Mouse (Mus musculus) ES-CJ7 (cell line): Measurements from ENCODE around the gene Phf7.

Source experiments
- DNase-seq: peaks from one replicate; pipeline ENCODE4 v3.0.0; 2011; ENCODE audit warnings: low read depth, low spot score

The Phf7 gene

DNA sequence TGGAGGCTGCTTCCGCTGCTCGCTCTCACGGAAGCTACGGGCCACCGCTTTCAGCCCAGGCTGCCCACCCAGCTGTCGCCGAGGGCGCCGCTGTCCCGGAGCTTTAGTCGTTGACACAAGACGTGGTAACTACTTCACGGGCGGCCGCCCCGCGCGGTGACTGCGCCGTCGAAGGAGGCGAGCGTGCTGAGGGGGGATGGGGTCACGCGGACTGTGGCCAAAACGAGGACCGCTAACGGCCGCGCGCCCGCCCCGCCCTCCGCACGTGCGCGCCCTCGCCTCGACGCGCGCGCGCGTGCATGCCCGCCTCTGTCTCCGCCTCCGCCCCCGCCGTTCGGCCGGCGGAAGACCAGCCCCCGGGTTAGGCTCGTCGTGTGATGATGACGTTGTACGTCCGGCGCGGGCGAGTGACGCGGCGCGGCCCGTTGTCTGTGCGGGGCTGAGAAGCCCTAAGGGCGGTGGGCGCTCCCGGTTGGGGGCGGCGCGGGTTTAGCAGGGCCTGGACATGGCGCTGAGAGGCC is at the start of gene Phf7, which contains the start of gene Bap1:
TSS of gene Phf7 (minus strand) at position 234 of the 521 bp plus-strand sequence.
TSS of gene Bap1 (plus strand) at position 367 of the 521 bp plus-strand sequence.
- DNase-seq: peak; percentile 94

DNA sequence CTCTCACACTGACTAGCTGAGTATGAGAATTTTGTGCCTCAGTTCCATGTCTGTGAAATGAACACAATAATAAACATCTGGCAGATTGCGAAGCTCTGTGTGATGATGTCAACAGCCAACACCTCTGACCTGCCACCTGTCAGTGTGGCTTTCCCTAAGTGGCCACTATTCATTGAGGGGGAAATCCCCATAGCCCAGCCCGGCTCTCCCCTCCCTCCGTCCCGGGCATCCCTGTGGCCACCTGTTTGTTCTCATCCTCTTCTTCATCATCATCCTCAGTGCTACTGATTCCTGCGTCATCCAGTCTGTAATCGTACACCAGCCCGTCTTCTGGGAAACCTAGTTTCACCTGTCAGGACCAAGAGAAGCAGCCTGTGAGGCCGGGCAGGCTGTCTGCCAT is 34.6 kb upstream of the Phf7 start:
- DNase-seq: no peak

DNA sequence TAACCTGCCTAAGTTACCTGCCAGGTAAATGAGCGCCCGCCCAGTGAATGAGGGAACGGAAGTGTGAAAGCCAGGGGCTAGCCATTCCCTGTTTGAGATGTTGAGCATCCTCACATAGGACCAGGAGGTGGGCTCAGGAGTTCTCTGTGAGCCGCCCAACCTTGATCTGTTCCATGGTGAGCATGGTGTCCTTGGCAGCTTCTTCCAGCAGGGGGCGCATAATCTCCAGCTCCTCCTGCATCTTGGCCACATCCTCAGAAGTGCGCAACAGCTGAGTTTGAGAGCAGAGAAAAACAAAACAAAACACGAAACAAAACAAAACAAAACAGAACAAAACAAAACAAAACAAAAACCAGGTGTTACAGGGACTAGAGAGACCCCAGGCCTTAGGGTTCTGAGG is 21.0 kb upstream of the Phf7 start:
- DNase-seq: peak; percentile 81

- DNase-seq: no peak
Observed at GRCm38 (mm10) chr14:31271121-31271520, 20.0 kb upstream of the Phf7 start.

GRCm38 (mm10) chr14:31269456-31270100 is 18.5 kb upstream of the Phf7 start:
- peak; percentile 82 for DNase-seq

- DNase-seq: no peak
Observed at GRCm38 (mm10) chr14:31268301-31269001, 17.3 kb upstream of the Phf7 start.

DNA sequence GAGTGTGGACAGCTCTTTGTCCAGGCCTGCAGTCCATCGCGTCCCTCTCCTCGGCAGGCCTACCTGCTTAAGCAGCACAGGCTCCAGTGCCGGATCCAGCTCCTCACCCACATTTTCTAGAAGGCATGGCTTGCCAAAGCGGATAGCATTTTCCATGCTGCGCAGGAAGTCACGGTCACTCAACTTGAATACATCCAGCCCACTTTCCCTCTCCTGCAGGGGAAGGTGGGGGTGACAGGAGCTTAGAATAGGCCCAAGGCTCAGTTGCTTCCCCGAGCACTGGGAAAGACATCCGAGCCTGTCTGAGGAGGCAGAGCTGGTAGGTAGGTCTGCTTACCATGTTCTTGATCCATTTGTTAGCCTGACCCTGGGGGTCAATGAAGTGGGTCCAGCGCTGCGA is 16.5 kb upstream of the Phf7 start:
- DNase-seq: no peak

DNA sequence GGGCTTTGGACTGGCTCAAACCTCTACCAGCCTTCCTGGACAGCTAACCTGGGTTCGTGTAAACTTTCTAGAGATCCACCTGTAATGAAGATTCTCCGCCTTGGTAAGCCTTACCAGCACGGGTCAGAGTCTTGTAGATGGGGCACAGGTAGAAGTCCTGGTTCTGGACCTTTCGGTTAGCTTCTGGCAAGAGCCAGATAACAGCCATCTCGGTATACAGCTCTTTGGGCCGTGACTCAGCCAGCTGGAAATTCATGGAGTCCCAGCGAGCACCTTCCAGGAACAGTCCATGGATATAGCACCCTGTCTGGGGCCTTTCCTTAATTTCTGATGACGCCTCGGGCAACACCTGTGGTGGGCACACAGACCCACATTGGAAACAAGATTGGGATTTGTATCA is 9.8 kb upstream of the Phf7 start:
- DNase-seq: no peak

- DNase-seq: no peak
Observed at GRCm38 (mm10) chr14:31260374-31260773, 9.3 kb upstream of the Phf7 start.

GRCm38 (mm10) chr14:31258476-31259050 is 7.4 kb upstream of the Phf7 start:
- DNase-seq: no peak

GRCm38 (mm10) chr14:31252091-31252490 is 974 bp upstream of the Phf7 start:
- no peak for DNase-seq

DNA sequence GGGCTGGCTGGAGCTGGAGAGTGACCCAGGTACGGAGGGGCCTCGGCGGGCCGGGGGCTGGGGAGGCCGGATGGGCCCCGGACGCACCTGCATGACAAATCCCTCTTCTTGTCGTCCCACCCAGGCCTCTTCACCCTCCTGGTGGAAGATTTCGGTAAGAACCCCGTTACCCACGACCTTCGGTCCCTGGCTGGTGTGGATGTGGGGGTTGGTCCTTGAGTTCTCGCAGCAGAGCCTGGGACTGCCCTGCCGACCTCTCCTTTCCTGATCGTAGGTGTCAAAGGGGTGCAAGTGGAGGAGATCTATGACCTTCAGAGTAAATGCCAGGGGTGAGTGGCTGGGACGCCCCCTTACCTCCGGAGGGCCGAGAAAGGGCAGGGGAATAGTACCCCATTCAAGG is 509 bp upstream of the Phf7 start:
- DNase-seq: peak; percentile 37

DNA sequence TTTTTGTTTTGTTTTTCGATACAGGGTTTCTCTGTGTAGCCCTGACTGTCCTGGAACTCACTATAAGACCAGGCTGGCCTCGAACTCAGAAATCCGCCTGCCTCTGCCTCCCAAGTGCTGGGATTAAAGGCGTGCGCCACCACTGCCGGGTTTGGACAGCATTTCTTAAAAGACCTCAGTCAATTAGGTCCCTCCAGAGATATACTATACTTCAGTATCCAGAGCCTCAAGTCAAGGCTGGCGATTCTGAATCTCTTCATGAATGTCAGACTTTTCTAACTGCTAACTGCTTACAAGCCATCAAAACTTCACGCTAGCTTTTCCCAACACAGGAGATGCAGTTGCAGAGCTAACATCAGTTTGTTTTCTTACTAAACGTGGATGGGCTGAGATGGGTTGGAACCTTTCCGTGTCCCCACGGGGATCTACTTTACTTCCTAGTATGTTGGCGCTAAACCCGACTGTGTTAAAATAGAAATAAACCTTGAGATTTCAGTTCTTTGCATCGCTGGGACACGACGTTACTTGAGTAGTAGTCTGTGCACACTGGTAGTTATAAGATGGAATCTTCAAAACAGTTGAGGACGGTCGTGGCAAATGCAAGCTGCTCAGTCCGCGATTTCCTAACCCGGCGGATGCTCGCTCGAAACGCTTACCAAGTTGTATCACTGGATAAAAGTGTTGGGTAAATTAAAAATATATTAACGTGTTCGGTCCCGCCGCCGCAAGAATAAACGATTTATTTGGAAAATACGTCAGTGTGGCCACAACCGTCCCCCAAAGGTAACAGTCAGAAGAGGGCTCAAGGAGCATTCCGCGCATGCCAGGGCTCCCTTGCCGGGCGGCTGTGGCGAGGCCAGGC is 664 bp downstream of the Phf7 start:
- no peak for DNase-seq

DNA sequence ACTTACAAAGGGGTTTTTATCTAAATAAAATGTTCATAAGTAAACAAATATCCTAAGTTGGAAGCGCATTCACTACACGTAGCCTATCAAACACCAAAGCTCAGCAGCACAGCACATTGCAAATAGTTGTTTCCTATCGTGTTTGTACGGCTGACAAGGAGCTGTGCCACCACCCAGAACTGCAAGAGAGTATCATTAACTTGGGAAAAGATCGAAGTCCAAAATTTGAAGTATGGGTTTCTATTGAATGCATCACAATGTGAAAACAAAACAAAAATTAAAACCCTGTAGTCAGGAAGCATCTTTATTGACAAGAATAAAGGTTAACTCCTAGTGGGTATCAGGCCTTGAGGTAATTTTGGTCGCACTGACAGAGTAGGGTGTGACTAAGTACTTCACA is 2.7 kb downstream of the Phf7 start:
- no peak for DNase-seq

DNA sequence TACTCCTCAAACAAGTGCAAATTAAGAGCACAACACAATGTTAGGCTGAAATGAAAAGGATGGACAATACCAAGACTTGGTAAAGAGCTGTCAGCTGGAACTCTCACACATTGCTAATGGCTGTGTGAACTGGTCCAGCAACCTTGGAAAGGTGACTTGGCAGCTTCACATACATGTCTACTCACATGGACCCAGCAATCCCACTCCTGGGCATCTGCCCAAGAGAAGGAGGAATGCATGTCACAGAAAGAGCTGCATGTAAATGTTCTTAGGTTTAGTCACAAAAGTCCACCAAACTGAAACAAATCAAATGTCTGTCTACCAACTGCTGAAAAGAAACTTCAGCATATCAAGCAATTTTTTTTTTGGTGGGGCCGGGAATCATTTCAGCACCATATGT is 5.2 kb downstream of the Phf7 start:
- no peak for DNase-seq

DNA sequence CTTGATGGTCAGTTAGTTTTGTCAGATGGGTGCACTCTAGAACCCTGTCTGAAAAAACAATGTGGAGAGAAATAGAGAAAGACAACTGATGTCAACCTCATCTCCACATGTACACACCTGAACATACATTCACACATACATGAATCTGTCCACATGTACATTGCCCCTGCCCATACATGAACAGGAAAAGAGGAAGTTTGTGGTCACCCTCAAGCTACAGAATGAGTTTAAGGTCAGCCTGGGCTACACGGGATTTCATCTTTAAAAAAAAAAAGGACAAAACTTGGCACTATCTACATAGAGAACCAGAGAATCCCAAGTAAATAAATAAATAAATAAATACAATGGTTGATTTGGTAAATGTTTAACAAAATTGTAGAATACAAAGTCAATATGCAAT is 6.3 kb downstream of the Phf7 start:
- DNase-seq: no peak

- DNase-seq: no peak
Observed at GRCm38 (mm10) chr14:31240528-31240927, 10.6 kb downstream of the Phf7 start.

DNA sequence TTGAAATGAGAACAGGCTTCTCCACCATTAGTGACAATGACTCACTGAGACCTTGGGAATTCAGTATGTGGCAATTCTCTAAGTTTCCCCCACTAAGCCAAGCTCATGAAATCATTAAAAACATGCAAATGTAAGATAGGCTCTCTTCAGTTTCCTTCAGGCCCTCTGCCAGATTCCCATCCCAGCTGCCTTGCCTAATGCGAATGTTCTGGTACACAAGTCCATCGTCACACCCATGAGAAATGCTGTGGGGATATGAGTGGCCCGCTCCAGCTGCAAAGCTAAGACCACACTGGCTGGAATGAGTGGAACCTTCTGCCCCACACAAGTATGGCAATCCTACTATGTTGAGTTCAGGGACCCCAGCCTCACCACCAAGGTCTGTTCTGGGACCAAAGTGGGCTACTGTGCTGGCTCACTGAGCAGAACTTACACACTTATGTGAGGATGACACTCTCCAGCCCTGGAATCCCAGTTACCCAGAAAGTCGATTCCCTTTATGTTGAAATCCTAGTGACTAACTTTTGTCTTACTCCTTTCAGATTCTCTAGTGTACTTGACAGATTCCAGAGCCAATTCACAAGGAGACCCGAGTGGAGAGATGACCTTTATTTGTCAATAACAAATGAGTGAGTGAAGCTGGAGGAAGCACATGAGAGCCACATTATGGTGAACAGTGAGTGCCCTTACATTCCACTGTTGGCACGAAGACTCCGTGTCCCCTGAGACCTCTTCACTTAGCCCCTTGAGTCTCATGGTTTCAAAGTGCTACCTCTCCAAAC is 13.8 kb downstream of the Phf7 start:
- DNase-seq: no peak

DNA sequence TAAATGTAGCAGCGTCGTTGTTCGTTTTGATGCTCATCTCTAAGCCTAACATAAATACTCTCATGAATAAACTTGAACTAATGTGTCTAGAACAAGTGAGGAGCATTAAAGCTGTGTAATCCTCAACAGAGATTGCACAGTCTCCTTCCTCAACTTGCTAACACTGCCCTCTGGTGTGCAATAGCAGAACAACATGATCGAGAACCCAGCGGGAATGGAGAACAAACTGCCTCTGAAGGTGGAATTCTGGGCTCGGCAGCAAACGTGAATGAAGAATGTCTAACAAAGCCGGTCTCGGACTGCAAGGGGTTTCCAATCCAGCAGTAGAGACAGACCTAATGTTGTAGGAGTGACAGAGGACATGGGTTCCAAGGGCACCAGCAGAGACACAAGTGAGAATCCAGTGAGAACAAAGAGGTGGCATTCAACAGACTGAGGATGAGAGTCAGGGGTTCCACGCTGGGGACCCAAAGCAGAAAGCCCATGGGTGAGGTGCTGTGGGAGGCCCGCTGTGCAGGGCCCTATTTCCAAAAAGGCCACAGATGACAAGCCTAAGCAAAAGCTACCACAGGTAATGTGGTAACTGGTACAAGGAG is 17.0 kb downstream of the Phf7 start:
- peak; percentile 84 for DNase-seq
